Comparison of ENCODE assay signal across 21 mouse cellular contexts in genomic region chr3:29732626-29733025, GRCm38 (mm10).
DNase-seq lines count a peak whose midpoint lies in the region; ATAC-seq and TF ChIP-seq lines count a peak whose summit lies in the region.
"Had no signal": no experiment of that assay in that cellular context is flagged by ENCODE, and none has a peak within 500 bp of the region (broad histone marks: within the 10 kb centered on the region; RNA-seq: fewer than 3 reads in every experiment).

No protein-coding gene starts in this region.

- H3K36me3 ChIP-seq in liver, adult 2 months (ENCODE audit: control insufficient read depth, insufficient read depth, low read length) = no peaks in the 10 kb centered on the region
- H3K36me3 ChIP-seq in liver, postnatal 0 days (replicated peaks; ENCODE audit: insufficient read depth, low read length) = no peaks in the 10 kb centered on the region
- no peaks in the 10 kb centered on the region for H3K36me3 ChIP-seq in liver, embryonic 12.5 days
- H3K36me3 ChIP-seq: embryonic facial prominence, embryonic 13.5 days; embryonic facial prominence, embryonic 15.5 days; forebrain, embryonic 10.5 days; forebrain, embryonic 12.5 days had no signal

- 16% methylated on average over 4 of the region's 4 CpGs for WGBS in liver, adult 2 months
- WGBS in liver, postnatal 0 days (ENCODE audit: insufficient replicate concordance) = 45% methylated on average over 4 of the region's 4 CpGs
- WGBS in liver, embryonic 12.5 days (ENCODE audit: insufficient replicate concordance) = 50% methylated on average over 4 of the region's 4 CpGs

- H3K4me2 ChIP-seq in liver, postnatal 0 days (ENCODE audit: low read depth, low read length) = no peak overlapping the region
- no peak overlapping the region for H3K4me2 ChIP-seq in liver, embryonic 12.5 days
- H3K4me2 ChIP-seq: embryonic facial prominence, embryonic 13.5 days; embryonic facial prominence, embryonic 15.5 days; forebrain, embryonic 12.5 days had no signal

- H3K4me1 ChIP-seq in liver, adult 2 months (ENCODE audit: control insufficient read depth, insufficient read depth, low read length) = peaks cover 6% of the 10 kb centered on the region; the same call in 1 of the 2 replicates
- H3K4me1 ChIP-seq in liver, postnatal 0 days (ENCODE audit: insufficient read depth) = no peaks in the 10 kb centered on the region
- H3K4me1 ChIP-seq in liver, embryonic 12.5 days = no peaks in the 10 kb centered on the region
- H3K4me1 ChIP-seq: embryonic facial prominence, embryonic 15.5 days; forebrain, embryonic 12.5 days had no signal

- H3K27me3 ChIP-seq in liver, adult 2 months (ENCODE audit: control insufficient read depth, insufficient read depth, low read length) = 0 out of 2 replicates have a peak, but pooled peaks cover 2% of the 10 kb centered on the region
- no peaks in the 10 kb centered on the region for H3K27me3 ChIP-seq in liver, postnatal 0 days (ENCODE audit: insufficient read depth, low read length)
- H3K27me3 ChIP-seq in liver, embryonic 12.5 days (replicated peaks) = no peaks in the 10 kb centered on the region

- H3K9ac ChIP-seq in liver, adult 2 months (ENCODE audit: low read depth, low read length) = no peak overlapping the region
- H3K9ac ChIP-seq in liver, postnatal 0 days (replicated peaks) = no peak overlapping the region
- H3K9ac ChIP-seq in liver, embryonic 12.5 days = no peak overlapping the region
- H3K9ac ChIP-seq: embryonic facial prominence, embryonic 13.5 days; embryonic facial prominence, embryonic 15.5 days; forebrain, embryonic 12.5 days had no signal

- H3K4me3 ChIP-seq in liver, adult 2 months (ENCODE audit: insufficient read depth, low read depth, low read length) = no peak overlapping the region
- no peak overlapping the region for H3K4me3 ChIP-seq in liver, postnatal 0 days (ENCODE audit: low read depth, low read length)
- H3K4me3 ChIP-seq in liver, embryonic 12.5 days = no peak overlapping the region
- H3K4me3 ChIP-seq: embryonic facial prominence, embryonic 13.5 days; embryonic facial prominence, embryonic 15.5 days; erythroblast, embryonic 14.5 days; forebrain, embryonic 10.5 days; forebrain, embryonic 12.5 days had no signal

- H3K79me2 ChIP-seq in liver, adult 2 months (ENCODE audit: control insufficient read depth, insufficient read depth, low read length) = no peaks in the 10 kb centered on the region

- no peak overlapping the region for H3K27ac ChIP-seq in liver, adult 2 months (replicated peaks; ENCODE audit: insufficient read depth, low read depth, low read length)
- H3K27ac ChIP-seq in liver, postnatal 0 days (ENCODE audit: low read depth) = no peak overlapping the region
- H3K27ac ChIP-seq in liver, embryonic 12.5 days = no peak overlapping the region
- H3K27ac ChIP-seq: embryonic facial prominence, embryonic 13.5 days; embryonic facial prominence, embryonic 15.5 days; forebrain, embryonic 10.5 days; forebrain, embryonic 12.5 days had no signal

- H3K9me3 ChIP-seq in liver, postnatal 0 days (ENCODE audit: low read length) = no peaks in the 10 kb centered on the region
- no peaks in the 10 kb centered on the region for H3K9me3 ChIP-seq in liver, embryonic 12.5 days (replicated peaks)
- H3K9me3 ChIP-seq: embryonic facial prominence, embryonic 13.5 days; embryonic facial prominence, embryonic 15.5 days; forebrain, embryonic 10.5 days; forebrain, embryonic 12.5 days had no signal

- DNase-seq in liver, adult 2 months (ENCODE audit: extremely low read depth, low read depth, low spot score) = peak; percentile 99
- DNase-seq in liver = no peak
- peak; percentile 13 for DNase-seq in liver, postnatal 0 days
- DNase-seq: adrenal gland, adult 2 months; adrenal gland, postnatal 10 days; adrenal gland, postnatal 25 days; cerebellum, adult 11 months; cerebellum, adult 18-20 months; cerebellum, adult 8-10 months; cerebellum, adult 9-11 months; cerebellum, postnatal 14 days; cerebellum, postnatal 36 days; embryo, embryonic 11 days had no signal

- ATAC-seq in liver, postnatal 0 days = peak; percentile 98
- ATAC-seq in liver, embryonic 12.5 days = no peak
- ATAC-seq: forebrain, embryonic 14.5 days; forebrain, embryonic 16.5 days had no signal

- no peak for TF ChIP-seq POLR2A in liver, adult 2 months (IDR thresholded peaks at IDR 0.05; ENCODE audit: extremely low read depth, insufficient read depth, low read length)

- TF ChIP-seq CTCF in liver, adult 2 months (IDR thresholded peaks at IDR 0.05; ENCODE audit: low read depth, low read length) = no peak
- TF ChIP-seq CTCF in liver, postnatal 0 days (IDR thresholded peaks at IDR 0.05; ENCODE audit: low read depth) = no peak

- no peak for TF ChIP-seq EP300 in liver, postnatal 0 days (IDR thresholded peaks at IDR 0.05; ENCODE audit: low read depth)
